Mouse (Mus musculus): ENCODE measurements at regions not wholly inside any gene's neighbourhood (a gene's known extent, or its start where the extent isn't known, plus 50 kb on each side); places are given as distances from the start of the nearest gene placed in this dataset.
A peak's percentile ranks its signal among the peaks of the same experiment; 100 is the strongest.

DNA sequence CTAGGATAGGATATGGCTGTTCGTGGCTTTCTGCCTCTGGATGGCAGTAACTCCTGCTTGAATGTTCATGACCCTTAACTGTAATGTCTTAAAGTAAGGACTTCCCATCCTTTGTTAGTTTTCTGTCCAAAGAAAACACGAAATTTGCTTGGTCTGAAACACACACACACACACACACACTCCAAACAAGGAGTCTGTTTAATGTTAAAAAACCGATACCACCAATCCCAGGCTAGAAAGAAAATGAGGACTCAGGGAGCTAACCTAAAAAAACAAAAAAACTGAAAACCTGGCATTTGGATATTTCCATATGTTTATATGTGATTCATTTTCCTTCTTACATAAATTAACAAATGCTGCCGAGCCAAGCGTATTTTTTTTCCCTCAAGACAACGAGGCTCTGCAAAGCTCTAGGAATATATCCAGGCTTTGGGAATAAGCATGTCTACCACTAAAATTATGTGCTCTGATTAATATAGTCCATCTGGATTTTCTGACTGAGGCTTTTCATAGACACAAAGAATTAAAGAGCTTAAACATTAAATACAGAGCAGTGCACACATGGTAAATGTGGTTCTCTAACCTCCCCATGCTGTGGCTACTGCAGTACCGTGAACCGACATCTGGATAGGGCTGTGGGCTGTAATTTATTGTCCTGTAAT lies 372.0 kb upstream of the Nr5a2 start:
- no peak for DNase-seq (ENCODE audit: low read depth, low spot score)

DNA sequence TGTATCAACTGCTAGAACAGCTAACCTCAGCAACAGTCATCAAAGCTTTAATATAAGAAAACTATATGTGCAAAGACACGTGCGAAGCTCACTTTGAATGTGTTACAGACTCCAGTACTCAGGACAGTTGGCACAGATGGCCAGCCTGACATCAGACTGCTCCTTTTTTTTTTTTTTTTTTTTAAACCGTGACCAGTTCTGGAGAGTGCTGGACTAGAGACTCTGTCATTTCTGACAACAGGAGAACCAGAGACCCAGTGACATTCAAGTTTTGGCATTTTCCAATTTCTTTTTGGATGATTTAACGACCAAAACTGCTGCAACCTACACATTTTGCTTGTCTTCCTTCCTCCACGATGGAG lies 371.5 kb upstream of the Nr5a2 start:
- DNase-seq (ENCODE audit: low read depth, low spot score), result no peak

DNA sequence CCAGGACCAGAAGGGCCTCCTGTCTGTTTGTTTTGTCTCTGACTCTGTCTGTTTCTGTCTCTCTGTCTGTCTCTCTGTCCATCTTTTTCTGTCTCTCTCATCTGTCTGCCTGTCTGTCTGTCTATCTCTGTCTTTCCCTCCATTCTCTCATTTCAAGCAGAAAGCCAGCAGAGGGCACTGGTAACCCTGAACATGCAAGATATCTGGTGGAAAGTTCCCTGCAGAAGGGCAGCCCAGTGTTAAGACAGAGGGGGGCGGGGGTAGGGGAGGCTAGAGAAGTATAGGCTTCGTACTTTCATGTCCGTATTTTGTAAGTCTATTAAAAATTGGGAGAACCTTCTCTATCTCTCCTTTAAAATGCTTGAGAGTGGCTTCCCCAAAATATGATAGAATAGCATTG lies 370.4 kb upstream of the Nr5a2 start:
- DNase-seq (ENCODE audit: low read depth, low spot score), result no peak

DNA sequence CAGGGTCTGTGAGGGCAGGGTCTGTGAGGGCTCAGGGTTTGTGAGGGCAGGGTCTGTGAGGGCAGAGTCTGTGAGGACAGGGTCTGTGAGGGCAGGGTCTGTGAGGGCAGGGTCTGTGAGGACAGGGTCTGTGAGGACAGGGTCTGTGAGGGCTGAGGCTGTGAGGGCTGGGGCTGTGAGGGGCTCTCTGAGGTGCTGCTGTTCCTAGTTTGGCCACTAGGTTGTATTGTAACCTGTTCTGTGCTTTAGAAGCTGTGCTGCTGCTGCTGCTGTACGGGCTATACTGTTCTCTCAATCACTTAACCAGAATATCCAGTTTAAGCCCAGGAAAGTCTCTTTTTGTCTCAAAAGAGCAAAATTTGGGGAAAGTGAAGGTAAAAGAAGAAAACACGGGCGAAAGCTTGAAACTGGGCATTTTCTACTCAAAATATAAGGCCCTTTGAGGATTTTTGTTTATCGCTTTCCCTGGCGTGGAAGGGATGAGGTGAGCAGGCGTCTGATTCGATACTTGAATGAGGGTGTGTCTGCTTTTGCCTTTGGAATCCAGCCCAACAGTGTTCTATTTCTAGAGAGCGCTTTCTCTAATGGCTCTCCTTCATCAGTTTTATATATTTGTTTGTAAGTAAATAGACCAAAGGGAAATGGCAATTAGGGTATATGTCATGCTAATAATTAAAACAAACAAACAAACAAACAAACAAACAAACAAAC lies 363.8 kb upstream of the Nr5a2 start:
- no peak for DNase-seq (ENCODE audit: low read depth, low spot score)

DNA sequence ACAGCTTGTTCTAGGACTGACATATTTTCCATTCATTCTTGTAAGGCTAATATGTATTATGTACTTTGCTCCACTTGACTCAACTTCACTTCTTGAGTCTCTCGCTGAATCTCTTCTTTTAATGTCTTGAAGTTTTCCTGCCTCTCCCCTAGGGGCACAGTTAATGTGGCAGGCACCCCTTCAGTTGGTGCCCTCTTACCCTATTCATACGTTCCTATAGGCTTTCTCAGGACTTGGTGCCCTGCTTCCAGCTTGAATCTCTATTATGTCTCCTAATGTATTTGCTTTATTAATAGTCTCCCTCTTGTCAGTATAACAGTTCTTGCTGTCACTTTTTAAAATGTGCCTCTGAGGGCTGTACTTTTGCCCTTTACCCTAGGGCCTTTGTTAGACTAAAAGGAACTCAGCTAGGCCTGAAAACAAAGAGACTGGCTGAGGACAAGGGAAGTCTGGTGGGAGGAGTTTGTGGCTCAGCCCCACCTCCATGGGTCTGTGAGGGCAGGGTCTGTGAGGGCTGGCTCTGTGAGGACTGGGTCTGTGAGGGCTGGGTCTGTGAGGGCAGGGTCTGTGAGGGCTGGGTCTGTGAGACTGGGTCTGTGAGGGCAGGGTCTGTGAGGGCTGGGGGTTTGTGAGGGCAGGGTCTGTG lies 362.9 kb upstream of the Nr5a2 start:
- no peak for DNase-seq (ENCODE audit: low read depth, low spot score)

DNA sequence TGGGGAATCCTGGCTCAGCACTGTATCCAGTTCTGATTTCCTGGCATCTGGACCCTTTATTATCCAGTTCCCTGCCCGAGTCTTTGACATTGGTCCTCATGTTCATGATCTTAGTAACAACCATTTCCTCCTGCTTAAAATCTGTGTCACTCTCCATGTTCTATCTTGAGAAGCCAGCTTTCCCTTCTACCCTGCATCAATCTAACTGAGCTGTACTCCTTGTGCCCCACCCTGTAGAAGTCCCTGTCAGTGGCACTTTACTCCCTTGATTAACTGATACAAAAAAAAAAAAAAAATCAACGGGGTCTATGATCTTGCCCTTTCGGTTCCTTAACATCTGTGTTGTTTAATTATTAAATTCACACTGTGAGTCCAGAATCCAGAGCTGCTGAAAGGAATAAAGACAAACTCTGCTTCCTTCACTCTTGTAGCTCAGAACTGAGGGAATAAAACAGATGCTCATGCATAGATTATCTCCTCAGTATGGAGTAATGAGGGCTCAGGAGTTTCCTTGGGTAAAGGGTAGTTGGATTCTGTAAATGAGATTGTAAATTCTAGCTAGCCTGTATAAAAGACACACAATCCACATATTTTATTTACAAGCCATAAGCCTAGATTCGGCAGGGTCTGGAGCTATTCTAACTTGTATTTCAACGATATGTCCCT lies 342.6 kb upstream of the Nr5a2 start:
- no peak for DNase-seq (ENCODE audit: low read depth, low spot score)

DNA sequence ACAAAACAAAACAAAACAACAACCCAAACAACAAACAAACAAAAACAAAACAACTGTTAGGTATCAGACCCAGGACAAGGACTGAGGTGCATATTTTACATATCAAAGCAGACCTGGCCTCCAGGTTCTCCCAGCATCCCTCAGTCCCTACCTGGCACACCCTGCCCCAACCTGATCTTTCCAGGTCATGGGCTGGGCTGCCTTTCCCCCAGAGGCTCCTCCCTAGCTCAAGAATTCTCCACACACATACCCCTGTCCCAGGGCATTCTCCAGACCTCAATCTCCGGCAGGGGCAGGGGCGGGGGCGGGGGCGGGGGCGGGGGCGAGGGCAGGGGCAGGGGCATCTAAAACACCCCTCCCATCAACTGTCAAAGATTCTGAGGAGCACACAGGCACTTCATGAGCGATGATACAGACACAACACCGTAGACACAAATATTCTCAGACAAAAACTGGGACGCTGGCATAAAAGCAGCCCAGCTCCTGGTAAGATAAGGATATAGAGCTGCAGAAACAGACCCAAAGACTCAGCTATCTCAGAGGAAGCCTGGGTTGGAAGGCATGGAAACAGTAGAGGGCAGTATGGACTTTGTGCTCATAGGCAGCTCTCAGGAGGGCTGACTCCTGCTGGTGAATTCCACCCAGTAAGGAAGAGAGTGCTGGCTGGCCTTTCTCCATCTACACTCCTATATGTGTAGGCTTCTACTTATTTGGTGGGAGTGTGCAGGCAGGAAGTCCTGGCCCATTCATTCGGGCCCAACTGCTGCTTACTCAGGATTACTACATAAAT lies 337.7 kb upstream of the Nr5a2 start:
- peak; percentile 1 for DNase-seq (ENCODE audit: low read depth, low spot score)

DNA sequence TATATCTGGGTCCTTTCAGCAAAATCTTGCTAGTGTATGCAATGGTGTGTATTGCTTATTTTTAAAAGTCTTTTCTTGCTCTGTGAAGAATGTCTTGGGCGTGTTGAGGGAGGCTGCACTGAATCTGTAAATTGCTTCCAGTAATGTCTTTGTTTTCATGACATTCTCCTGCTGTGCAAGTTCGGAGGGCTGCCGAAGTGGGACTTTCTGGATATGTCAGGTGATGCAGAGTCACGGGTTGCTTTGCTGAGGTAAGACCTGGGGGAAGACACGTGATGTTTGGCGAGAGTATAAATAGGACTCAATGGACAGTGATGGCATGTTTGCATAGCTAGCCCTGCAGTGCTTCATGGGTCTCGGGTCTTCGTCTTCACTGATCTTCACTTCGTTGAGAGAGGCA lies 329.2 kb upstream of the Nr5a2 start:
- DNase-seq (ENCODE audit: low read depth, low spot score), result no peak

DNA sequence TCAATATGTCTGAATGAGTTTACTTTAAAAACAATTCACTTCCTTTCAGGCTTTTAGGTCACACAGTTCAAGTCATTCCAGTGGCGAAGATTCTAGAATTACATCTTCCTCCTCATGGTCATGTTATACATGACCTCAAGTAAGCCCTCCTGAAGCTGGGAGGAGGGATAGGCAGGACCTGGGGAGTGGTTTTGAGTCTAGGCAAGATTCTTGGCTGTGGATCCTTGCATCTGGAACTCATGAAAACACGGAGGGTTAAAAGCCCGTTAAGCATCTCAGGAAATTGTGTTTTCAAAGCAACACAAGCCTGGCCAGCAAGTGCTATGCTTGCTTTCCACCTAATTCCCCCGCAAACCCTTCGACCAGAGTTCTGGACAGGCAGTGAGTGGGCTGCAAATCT lies 323.0 kb upstream of the Nr5a2 start:
- no peak for DNase-seq (ENCODE audit: low read depth, low spot score)

DNA sequence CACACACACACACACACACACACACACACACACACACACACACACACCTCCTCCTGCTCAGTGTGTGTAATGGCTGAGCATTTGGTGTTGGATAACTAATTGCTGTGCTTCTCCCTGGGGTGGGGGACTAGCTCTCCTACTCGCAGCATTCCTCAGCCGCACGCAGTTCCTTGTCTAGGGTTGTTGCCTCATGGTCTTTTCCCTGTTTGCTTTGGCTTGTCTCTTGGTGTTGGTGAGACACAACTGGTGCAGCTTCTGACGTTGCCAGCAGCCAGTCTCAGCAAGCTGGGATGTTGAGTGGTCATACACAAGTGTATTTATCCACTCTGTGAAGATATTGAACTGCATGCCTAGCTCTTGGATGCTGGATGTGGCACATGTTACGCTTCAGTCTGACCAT lies 322.2 kb upstream of the Nr5a2 start:
- DNase-seq (ENCODE audit: low read depth, low spot score), result no peak

DNA sequence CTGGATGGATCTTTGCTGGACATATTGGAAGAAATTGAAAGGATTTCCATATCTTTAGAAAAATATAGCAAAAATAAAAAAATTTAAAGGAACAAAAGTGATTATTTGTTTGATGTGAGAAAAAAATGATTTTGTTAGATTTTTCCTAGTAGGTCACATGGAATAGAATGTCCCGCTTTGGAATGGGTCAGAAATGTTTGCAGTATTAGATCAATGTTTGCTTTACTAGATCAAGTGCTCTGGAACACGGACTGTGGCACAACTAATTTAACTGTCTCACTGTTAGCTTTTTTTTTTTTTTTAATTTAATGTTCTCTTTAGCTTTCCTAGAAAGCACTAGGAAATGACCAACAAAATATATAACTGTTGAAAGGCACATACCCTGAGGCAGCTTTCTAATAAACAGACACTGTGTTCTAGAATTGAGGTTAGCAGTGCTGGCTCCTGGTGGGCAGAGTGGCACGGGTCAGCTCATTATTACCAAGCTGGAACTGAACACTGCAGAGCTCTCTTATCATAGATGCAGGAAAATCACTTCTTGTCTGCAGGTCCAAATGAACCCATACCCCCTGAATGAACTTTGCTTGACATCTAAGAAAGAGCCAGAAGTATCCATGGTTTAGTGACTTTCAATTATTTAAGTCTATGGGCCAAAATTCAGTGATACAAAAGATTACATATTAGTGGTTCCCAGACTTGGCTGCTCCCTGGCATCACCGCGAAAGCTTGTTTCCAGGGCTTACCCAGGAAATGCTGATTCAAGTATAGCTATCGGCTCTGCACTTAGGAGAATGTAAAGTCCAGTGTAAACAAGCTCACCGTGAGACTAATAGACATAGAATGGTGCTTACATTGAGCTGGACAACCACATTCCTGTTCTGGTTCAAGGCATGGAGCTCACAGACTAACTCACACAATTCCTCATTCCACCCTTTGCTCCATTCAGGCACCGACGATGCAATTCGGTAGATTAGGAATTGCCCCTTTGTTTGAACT lies 320.4 kb upstream of the Nr5a2 start:
- no peak for DNase-seq (ENCODE audit: low read depth, low spot score)

DNA sequence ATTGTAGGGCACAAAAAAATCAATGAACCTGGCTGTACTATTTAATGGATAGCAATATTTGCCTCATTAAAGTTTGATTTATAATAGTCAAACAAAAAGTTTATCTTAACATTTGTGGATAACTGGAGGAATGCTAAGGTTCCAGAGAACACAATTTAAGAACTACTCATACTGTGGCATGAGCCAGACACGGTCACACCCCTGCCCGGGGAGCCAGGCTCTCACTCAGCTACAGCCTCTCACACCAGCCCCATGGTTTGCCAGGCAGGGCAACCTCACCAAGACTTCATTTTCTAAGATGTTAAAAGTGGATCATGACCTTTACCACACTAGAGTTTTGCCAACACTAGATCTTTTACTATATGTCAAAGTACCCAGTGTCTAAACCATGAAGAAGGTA lies 319.7 kb upstream of the Nr5a2 start:
- no peak for DNase-seq (ENCODE audit: low read depth, low spot score)

DNA sequence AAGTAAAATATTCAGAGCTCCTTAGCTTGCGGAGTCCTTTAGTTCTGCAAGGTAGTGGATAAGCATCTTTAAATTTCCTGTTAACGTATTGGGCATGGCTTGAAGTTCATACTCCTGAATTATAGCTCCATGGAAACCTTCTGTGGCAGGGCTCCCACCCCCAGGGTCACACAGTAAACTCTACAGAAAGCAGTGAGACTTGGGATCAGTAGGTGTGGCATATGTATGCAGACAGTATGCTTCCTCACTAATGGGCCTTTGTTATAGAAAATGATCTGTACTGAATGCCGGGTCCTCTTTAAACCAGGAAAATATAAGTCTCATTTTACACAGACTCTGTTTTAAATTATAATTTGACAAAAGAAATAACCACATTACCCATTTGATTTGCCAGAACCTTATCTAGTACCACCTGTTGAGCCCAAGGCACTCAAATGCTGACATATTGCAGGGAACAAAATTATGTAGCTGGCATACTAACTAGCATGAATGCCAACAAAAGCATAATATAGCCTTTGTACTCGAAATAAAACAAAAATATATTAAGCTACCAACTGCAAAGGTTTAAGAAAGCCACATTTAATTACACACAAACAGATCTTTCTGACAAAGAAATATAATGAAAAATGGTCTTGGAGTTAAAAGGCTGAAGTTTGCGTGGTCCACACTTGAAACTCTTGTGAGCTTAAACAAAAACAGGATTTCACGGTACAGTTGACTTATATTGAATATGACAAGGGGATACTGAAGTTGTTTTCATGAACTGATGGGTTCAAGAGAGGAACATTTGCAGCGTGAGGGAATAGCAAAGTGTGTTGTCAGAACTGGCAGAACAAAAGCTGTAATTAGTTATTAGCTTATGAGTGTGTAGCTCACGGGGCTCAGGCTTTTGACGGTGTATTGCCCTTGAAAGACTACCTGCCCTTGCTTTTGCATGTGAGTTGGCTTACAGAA lies 310.7 kb upstream of the Nr5a2 start:
- no peak for DNase-seq (ENCODE audit: low read depth, low spot score)

DNA sequence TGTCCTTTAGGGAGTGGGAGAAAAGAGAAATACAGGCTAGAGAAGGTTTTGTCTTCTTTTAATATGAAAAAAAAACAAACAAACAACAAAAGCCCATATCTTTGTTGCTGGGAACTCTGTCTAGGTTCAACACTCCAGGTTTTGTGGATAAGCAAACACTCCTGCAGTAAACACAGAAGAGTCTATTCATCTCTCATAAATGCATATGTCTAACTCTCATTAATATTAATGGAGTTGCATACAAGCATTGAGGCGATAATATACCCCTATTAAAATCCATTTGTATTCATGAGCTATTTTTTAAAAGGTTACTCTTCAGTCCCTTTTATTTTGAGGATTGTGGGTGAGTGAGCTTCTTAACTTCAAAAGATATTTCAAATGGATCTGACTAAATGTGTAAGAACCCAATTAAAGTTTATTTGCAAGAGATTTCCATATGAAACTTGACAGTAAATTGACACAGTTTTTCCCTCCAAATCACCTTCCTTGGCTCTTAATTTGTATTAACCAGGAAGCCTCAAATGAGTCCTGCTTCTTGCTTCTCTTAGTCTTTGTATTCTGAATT lies 302.6 kb upstream of the Nr5a2 start:
- no peak for DNase-seq (ENCODE audit: low read depth, low spot score)

DNA sequence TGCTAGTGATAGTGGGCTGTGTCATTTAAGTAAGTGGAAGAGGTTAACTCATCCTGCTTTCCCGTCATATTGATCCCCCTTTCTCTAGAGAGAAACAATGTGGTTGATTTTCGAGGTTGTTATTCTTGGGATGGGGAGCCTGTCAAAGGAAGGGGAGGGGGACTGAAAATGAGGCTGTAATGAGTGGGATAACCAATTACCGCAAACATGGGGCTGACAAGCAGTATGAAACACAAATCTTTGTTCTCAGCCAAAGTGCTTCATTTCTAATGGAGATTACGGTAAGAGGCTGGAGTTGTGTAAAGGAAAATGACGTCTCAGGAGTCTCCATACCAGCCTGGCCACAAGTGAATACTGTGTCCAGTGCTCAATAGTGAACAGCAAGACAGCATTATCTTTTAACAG lies 301.9 kb upstream of the Nr5a2 start:
- no peak for DNase-seq (ENCODE audit: low read depth, low spot score)

DNA sequence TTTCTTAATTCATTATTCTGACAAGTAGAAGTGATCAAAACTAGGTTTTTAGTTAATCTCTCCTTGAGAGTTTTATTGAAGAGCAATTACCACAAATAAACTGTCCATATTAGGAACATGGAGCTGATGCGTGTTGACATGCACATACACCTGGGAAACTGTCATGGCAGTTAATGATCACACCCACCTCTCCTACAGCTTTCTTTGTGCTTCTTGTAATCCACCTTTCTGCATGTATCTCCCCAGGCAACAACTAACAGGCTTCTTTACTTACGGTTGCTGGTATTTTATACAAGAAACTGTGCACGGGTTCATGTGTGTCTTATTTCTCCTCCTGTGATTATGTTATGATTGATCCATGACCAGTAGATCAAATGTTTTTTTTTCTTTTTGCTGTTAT lies 296.0 kb upstream of the Nr5a2 start:
- no peak for DNase-seq (ENCODE audit: low read depth, low spot score)

DNA sequence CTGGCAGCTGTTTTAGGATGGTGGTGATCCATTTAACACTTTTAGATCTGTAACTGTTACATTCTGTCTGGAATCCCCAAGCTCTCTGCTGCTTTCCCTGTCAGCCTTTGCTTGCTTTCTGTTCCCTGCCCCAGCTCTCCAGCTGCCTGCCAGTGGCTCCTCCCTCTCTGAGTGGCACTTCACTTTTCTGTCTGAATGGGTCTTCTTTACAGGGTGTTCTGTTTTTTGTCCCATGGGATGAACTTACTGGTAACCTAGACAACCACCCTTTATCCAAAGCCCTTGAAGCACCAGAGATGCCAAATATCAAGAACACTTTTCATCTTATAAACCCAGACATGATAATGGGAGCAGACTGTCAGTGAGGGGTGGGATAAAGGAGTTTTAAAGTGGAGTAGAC lies 294.8 kb upstream of the Nr5a2 start:
- DNase-seq (ENCODE audit: low read depth, low spot score), result no peak

DNA sequence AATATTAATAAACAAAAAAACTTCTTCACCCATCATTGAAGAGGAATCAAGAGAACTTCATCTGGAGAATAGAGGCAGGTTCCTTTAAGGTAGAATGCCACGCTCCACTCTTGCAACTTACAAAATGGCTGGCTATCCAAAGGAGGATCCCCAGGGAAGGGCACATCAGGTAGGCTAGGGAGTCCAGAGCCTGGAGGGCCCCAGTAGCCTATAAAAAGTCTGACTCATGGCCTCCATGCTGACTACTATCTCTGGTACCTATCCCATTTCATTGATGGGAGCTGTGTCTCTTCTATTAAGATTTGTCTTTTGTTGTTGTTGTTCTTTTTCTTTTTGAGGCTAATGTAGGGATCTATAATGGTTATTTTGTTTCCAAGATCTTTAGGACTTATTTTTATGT lies 294.4 kb upstream of the Nr5a2 start:
- no peak for DNase-seq (ENCODE audit: low read depth, low spot score)

DNA sequence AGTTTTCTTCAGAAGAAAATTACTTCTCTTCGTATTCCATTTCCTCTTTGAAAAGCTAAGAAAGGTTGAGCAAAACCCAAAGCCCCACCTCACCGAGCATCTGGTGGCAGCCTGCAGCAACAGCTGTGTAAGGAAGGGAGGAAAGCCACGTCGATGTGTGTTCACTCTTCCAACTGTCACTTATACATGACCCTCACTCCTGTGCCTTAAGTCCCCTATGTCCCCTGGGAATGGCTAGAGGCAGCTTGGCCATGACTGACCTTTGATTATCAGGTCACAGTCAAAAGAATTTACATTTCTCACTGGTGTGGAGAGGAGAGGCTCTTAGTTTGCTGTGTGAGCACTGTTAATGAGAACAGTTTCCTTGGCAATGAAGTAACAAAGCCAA lies 266.8 kb upstream of the Nr5a2 start:
- no peak for DNase-seq (ENCODE audit: low read depth, low spot score)
